Mouse (Mus musculus) thymus, postnatal 4 days (tissue): ENCODE measurements at regions not wholly inside any gene's neighbourhood (a gene's known extent, or its start where the extent isn't known, plus 50 kb on each side); places are given as distances from the start of the nearest gene placed in this dataset.
"Not testable (repeated sequence)": the region's sequence is repeated elsewhere in the genome, so short reads cannot be mapped to it uniquely, and the experiment has no call there.

Source experiments
- DNase-seq: peaks from one replicate; pipeline ENCODE4 v3.0.0; 2021

DNA sequence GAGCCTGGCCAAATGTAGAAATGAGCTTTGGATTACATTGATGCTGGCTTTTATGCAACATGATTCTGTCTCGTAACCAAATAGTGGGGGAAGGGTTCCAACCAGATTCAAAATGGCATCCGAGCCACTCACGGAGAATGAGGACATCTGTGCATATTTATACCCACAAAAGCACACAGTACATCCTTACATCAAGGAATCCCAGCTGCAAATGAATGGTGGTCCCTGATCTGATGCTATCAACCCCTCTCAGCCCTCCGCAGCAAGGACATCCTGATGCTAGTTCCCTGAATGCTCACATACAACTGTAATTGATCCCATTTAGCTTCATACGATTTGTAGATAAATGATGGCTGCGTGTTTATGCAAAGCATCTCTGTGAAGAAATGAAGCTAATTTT, 215.9 kb downstream of the Samd5 start:
- no peak for DNase-seq

DNA sequence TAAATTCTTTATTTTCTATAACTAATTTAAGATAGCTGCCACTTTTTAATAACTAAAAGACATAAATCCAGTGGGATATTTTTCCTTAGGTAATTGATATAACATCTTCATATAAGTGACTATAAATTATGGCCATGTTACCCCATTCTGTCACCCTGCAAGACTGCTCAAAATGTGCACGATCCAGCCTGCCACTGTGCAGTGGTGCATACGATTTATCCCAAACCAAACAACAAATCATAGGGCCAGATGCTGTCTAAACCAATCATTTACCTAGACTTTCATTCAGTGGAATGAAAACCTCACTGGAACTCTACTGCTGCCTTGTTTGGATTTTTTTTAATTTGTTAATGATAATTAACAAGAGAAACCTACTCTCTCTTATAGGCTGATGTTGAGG, 216.5 kb downstream of the Samd5 start:
- no peak for DNase-seq

DNA sequence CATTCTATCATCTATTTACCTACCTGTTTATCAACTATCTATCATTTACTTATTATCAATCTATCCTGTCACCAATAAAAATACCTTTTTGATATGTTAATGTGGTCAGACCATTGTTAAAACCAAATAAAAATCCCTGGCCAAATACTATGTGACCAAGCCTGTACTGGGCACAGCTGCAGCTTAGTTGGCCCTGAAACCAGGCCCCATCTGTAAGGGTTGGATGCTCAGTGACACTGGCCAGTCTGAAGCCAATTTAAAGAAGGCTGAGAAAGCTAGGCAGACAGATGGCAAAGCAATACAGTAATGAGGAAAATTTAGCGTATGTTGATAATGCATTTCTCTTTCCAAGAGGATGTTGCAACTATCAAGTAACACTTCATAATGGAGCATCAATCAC, 217.8 kb downstream of the Samd5 start:
- no peak for DNase-seq

DNA sequence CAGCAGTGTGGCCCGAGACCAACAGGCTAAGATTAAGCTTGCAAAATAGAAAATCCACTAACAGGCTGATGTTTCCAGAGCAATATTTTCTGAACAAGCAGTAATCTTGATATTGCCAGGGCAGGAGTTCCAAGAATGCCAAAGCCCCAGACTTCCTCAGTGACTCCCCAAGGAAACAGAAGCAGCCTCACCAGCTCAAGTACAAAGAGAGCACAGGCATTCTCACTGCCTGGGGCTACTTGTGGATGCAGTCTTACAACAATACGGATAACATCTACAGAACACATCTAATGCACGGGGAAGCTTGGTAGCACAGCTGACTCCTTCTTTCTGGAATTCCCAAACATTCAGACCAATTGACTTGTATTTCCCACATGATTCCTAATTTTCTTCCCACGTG, 235.9 kb downstream of the Samd5 start:
- DNase-seq: no peak

DNA sequence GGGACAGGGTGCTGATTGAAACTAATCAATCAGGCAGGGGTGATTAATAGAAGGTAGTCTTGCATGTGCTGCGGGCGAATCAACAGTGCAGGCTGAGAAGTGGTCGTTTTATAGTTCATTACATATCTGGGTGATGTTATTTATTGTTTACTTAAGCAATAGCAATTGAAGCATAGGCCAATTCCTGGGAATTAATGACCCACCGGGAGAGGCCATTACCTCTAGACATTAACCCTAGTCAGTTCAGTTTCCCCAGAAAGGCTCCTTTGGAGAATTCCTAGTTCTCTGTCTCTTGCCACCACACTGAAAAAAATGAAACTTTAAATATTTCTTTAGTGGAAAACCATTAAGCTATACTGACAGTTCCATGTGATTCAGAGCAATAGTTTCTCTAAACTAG, 236.6 kb downstream of the Samd5 start:
- no peak for DNase-seq

DNA sequence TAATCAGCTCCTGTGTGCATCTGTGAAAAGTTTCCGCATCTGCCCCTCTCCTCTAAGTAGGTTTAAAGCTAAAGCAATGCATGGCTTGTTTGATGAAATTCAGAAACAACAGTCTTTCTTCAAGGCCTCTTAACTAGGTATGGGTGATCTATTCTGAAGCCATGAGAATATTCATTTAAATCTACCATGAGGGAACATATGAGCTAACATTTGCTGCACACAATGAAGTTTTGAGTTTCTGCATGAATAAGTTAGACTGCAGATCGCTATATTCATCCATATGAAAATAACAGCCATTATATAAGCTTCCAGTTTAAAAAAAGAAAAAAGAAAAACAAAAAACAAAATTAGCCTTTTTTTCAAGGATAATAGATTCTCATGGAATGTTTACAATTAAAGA, 245.9 kb downstream of the Samd5 start:
- DNase-seq: no peak

DNA sequence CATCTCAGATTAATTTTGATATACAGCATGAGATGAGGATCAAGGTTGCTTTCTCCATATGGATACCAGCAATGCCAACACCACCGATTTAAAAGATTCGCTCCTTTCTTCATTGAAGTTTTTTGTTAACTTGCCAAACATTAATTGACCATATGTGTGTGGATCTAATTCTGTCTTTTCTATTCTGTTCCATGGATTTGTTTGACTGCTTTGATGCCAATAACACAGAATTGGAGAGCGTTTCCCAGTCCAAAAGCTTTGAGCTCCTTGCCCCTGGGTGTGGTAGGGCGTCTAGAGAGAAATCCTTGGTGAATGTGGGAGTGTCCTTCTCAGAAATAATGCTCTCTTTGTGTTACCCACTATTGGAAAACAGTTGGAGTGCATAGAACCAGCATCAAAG, 254.3 kb downstream of the Samd5 start:
- no peak for DNase-seq

DNA sequence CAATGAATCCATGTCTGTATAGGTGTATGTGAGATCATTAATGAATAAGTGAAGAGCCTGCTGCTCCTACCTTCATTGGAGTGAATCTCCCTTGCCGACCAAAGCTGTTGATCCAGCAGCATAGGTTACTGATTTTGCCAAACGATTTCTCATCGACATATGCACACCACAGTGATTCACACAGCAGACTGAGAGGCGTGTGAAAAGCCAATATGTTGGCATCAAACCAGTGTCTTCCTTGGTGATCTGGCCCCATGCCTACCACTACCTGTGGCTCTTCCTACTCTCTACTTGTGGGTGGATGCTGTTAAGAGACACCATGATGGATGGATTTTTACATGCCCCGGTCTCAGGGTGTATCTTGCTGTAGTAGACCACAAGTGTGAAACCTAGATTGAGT, 258.3 kb downstream of the Samd5 start:
- no peak for DNase-seq

DNA sequence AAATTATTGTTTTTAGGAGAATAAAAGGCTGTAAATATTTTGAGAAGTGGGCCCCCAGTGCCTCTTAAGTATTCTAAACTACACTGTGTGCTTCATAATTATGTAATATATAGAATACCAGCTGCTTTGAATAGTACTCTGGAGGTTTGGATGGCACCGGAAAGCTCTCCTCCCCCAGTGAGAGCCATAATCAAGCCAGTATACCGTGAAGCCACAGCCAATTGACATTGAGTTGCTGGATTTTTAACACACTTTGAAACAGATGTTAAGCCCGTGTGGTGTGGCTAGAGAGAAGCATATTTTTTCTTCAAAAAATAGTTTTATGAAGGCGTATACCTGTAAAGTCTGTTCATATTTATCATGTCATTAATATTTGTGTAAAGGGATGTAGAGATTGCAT, 268.9 kb downstream of the Samd5 start:
- no peak for DNase-seq

DNA sequence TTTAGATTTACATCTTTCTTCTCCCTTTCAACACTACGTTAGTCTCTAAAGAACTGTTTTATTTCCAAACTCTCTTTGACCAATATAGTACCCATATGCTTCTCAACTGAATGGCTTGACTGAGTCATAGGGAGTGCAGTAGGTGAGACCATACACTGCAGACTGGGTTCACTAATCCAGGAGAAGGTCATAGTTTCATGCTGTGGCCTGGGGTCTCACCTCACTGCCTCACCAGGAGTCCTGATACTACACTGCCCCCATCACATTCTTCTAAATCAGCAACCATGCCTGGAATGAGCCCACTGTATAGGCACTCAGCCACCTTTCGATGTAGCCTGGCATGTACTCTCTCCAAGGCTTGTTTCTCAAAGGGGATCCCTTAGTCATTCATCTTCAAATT, 269.6 kb downstream of the Samd5 start:
- no peak for DNase-seq

DNA sequence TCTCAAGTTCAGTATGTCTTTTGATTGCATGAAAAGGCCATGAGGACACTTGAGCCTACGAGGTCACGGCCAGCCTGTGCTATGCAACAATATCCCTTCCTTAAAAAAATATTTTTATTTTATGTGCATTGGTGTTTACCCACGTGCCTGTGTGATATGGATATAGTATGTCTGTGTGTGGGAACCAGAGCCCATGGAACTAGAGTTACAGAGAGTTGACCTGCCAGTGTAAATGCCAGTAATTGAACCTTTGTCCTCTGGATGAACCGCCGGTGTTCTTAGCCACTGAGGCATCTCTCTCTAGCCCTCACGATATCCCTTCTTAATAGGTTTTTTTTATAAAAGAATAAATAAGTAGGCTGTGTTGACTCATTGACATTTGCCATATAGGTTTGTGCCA, 270.0 kb downstream of the Samd5 start:
- no peak for DNase-seq

DNA sequence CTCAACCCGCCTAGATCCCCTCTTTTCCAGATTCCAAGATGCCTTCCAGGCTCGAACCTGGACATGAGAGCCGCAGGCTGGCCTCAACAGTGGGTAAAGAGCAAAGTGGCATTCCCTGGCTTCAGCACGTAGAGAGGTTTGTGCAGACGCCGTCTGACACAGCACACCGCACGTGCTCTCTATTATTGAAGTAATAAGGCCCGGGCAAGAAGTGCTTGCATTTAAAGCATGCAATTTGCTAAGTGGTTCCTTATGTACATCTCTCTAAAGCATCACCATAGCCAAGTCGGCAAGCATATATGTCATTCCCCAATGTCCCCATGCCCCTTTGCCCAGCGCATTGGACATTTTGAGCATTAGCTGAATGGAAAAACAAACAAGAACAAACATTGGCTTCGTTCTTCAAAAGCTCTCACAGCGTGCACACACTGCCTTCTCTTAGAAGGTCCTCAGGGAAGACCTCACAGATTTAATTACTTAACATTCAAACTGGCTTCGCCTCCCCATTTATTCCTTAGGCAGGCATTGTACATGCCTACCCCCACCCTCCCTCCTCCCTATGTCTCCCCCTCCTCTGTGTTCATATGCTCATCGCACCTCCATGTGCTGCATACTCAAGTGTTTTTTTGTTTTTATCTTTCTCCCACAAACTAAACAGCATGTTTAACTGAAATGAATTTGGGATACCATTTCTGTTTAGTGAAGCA, 273.9 kb downstream of the Samd5 start:
- no peak for DNase-seq

DNA sequence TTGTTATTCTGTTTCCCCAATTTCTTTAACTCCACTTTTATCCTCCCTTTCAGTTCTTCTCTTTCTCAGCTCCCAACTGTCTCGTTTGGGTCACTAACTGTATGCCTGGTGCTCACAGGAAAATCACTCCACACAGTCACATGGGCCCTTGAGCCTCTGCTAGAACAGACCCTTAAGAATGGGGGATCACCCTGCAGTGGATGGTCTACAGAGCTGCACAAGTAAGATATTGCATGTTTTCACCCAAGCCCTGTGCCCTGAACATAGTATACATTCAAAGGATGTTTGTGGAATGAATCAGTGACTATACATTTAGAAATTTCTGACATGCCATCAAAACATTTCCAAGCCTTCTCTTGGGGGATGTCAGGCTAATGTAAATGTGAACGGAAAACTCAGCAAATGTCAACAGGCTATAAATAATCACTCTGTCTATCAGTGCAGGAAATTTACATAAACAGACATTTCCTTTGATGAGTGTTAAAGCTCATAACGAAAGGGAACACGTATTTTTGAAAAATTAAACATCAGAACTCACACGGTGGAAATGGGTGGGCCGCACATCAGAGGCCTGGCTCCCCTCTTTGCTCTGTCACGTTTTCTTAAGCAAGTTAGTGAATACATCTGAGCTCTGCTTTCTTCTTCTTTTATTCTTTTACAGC, 297.4 kb downstream of the Samd5 start:
- DNase-seq: no peak

DNA sequence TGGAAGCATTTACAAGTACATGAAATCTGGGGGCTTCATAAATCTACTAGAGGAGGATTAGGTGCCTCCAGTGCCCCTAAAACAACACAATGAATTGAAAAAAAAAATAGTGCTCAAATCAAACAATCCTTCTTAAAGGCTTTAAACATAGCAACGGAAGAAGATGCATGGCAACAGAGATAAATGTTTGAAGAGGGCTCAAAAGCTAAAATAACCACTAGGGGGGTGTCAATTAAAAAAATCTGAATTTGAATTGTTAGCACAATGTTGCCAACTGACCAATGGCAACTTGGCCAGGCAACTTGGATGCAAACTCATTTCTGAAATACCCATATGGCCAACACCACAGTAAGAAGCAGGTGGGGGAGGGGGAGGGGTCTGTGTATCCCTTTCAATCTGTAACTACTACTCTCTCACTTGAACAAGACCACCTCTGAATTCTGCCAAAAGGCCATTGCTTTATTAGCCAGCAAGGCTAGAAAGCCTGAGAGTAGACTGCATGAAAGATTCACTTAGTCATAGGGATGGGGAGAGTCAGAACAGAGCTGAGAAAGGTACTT, 312.6 kb downstream of the Samd5 start:
- DNase-seq: no peak

DNA sequence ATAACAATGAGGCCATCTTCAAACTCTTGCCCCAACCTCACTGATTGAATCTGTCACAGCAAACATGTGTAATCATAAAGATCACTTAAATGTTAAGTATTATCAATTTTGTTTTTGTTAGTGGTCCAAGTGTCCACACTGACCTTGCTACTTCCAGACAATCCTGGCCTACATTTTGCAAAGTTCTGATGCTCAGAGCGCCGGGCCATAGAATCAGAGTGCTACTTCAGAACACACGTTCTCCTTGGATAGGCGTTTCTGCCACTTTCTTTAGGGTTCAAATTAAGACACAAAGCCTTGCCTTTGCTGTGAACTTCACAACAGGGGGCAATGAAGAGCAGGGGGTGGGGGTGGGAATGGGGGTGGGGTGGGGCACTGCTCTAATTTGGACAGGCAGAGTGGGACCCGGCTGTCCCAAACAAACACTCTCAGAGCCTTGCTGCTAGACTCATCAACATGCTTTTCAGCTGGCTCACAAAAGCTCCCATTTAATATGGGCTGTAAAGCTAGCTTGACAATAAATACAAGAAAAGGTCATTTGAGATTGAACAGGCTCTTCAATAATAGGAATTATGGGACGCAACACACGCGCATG, 336.7 kb downstream of the Samd5 start:
- DNase-seq: no peak

DNA sequence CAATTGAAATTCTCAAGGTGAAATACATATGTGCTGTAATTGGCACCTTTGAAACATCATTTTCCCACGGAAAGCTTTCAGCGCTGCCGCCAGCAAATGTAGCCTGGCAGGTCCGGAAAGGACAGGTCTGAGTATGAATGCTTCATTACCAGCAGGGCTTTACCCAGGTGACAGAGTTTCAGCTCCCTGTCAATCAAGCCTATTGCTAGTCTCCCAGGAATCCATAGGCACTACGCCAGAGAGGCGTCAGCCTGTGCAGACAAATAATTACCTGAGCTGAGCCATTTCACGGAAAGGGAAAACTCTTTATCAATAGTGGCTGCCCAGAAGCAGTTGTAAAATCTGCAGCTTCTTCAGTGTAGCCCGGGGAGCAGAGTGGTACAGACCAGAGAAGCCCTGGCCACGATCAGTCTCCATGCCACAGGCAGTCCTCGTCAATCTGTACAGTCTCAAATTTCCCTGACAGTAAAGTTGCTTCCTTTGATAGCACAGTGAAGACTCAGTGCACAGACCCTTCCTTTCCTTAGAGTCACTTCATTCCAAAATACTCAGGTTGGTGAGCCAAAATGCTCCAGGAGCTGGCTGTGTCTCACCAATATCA, 340.7 kb downstream of the Samd5 start:
- no peak for DNase-seq

DNA sequence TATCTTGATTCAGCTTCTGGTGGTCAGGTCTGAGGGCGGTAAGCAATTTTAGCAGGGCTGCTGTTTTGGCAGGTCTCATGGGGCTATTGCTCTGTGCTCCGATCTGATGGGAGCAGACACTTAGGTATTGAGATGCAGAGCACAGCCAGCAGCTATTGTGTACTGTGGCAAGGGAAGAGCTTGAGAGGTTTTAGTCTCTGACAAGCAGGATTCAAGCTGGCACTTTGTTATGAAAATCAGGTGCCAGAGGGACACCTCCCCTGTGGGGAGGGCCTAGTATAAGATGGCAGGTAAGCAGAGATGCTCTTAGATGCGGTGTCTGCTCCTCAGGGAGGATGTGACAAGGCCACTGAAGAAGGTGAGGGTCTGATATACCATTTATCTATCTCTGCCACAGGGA, 343.3 kb downstream of the Samd5 start:
- no peak for DNase-seq

DNA sequence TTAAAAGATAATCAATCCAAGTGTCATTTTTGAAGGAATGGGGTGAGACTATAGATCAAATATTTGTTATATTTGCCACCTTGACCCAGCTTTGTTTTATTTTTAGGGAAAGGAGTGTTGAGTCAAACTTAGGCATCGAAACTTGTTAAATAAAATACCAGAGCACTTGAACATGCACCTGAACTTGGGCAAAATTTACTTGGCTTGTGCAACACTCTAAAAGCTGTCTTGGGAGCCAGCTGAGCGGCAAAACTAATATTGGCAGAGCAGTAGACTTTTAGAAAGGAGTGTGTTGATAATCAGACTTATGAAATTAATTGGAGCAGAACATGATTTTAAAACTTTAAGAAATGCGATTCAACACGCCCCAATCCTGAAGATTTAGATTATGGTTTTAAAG, 346.7 kb downstream of the Samd5 start:
- no peak for DNase-seq

DNA sequence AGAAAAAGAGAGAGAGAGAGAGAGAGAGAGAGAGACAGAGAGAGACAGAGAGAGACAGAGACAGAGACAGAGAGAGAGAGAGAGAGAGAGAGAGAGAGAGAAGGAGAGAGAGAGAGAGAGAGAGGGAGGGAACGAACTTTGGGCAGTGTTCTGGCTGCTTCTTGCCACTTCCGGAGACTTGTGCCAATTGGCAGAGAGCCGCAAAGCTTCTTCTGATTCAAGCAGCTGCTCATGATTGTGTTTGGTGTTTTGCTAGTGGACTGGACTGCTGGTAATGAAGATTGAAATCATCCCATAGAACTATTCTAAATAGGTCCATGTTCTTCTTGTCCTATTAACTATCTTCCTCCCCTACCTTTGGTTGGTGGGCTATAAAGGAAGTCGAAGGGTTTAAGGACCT, 347.1 kb downstream of the Samd5 start:
- DNase-seq: not testable (repeated sequence)

DNA sequence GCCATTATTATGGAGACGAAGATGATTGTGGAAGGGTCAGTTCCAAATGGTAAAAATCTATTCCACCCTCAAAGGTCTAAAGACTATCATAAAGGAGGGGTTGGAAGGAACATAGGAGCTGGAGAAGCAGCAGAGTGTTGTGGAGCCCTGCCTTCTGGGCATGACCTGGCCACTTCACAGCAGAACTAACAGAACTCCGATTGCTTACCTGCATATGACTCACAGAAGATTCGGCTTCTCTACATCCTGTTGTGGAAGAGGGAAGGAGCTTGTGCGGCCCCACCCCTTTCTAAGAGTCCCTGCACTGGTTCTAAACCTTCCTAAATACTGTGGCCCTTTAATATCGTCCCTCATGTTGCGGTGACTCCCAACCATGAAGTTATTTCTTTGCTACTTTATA, 362.7 kb downstream of the Samd5 start:
- DNase-seq: no peak

DNA sequence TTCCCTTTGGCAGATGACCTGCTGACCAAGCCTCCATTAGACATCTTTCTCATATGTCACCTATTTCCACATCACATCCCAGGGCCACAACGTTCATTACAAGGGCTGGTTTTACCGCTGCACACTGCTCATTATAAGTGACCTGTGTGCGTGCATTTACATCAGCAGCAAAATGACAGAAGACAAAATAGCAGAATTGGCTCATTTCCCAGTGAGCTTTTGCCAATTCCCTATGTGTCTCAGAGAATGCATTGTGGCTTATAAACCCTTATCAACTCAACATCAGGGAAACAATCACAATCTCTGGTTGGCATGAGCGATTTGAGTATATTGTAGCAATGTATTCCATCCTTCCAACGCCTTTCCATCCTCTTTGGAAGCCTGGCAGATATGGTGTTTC, 364.7 kb downstream of the Samd5 start:
- no peak for DNase-seq

DNA sequence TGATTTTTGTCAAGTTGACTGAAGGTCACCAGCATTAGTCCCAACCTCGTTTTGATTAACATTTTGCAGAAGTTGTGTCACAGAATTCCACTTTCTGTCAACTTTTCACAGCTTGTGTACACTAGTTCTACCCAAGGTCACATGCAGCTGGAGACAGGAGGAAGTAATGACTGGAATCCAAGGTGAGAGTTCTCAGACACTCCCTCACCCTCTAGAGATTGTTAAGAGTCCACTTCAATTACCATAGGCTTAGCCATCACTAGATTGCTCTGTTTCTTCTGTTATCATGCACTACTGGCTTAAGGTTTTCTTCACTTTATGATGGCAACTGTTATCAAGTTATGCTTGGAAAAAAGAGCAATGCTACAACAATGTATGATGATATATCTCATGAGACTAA, 379.0 kb downstream of the Samd5 start:
- DNase-seq: no peak

DNA sequence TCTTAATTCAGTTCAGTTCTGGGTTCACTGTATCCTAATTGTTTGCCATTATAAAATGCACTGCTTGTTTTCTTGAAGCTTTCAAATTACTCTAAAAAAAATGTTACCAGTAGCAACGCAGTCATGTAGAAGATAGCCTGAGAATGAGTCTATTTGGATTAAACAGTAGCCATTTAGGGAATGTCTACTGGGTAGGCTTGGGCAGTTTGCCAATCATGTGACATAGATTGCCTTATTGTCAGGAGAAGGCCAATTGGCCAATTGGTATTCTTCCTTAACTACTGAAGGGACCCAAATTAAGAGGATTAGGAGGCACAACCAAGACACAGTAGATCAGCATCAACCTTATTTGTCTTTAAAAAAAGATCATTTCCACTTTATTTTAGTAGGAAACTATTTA, 379.7 kb downstream of the Samd5 start:
- no peak for DNase-seq

DNA sequence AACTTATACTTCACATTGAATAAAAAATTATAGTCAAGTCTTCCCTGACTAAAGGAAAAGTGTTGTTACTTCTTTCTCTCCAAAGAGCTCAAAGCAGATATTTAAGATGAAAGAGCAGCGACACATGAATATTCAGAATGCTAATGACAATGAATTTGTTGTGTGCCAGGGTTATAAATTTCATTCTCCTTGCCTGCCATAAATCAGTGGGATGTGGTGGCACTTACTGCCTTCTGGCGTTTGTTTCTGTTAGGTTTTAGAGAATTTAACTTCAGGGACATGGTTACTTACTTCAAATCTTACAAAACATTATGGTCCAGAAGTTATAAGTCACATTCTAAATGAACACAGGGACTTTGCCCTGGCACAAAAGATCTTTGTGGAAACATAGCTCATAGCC, 380.4 kb downstream of the Samd5 start:
- no peak for DNase-seq
